Mouse (Mus musculus) erythroblast, embryonic 14.5 days (primary cell): Measurements from ENCODE around the gene Syt12.

ENCODE experiments used
- GATA1 ChIP-seq: IDR thresholded peaks from 2 replicates; pipeline ENCODE4 v1.6.1; 2012; ENCODE audit warnings: low read length, inconsistent platforms, mixed read lengths
- TAL1 ChIP-seq: IDR thresholded peaks from 3 replicates; pipeline ENCODE4 v1.6.1; 2012; ENCODE audit warnings: low read length, inconsistent platforms, mixed read lengths

GRCm38 (mm10) chr19:4441621-4442161, 35.6 kb downstream of the Syt12 start:
- TF ChIP-seq GATA1, result no peak
- no peak for TF ChIP-seq TAL1
